Mouse (Mus musculus) cerebellum, adult 2 months (tissue): ENCODE results near the gene Fmnl2.

Experiments
- CTCF ChIP-seq: fragments of 200-500 bp; IDR thresholded peaks from 2 replicates; pipeline ENCODE4 v1.5.1; 2011; ENCODE audit warnings: low read depth, mild to moderate bottlenecking, control low read depth, low read length, moderate library complexity, borderline replicate concordance; ENCODE audit not compliant: insufficient read depth
- POLR2A ChIP-seq: fragments of 200-500 bp; IDR thresholded peaks from 2 replicates; pipeline ENCODE4 v1.6.1; 2011; ENCODE audit warnings: low read length, control low read depth, borderline replicate concordance; ENCODE audit not compliant: insufficient read depth

GRCm38 (mm10) chr2:52974776-52975175, 117.1 kb downstream of the Fmnl2 start:
- no peak for TF ChIP-seq CTCF
- no peak for TF ChIP-seq POLR2A
